Mouse (Mus musculus) ES-Bruce4 (cell line): ENCODE results near the gene Uts2r.

ENCODE experiments used
- CTCF ChIP-seq: IDR thresholded peaks from one replicate; pipeline ENCODE4 v1.8.1; 2011; ENCODE audit warnings: low read depth, low read length
- EP300 ChIP-seq: IDR thresholded peaks from 2 replicates; pipeline ENCODE4 v1.6.1; 2011; ENCODE audit warnings: low read depth, low read length; ENCODE audit not compliant: insufficient read depth
- POLR2A ChIP-seq: IDR thresholded peaks from one replicate; pipeline ENCODE4 v1.8.1; 2011; ENCODE audit warnings: low read length; ENCODE audit not compliant: insufficient read depth

DNA sequence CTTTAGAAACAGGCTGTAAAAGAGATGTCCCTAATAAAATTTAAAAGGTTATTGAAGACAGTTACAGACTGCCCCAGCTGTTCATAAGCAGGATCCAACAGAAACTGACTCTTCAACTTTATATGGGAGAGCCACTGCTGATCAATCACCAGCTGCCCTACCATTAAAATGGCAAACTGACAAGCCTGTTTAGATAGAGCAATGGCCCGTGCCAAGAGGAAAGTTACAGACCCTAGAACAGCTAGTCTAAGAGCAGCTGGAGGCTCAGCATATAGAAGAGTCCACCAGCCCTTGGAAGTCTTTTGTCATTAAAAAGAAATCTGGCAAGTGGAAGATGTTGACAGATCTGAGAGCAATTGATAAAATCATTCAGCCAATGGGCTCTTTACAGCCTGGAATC, 25.5 kb upstream of the Uts2r start:
- TF ChIP-seq POLR2A (no peak), CTCF (no peak), EP300 (no peak)
